ENCODE assay signal across 13 mouse cellular contexts in the genomic region with DNA sequence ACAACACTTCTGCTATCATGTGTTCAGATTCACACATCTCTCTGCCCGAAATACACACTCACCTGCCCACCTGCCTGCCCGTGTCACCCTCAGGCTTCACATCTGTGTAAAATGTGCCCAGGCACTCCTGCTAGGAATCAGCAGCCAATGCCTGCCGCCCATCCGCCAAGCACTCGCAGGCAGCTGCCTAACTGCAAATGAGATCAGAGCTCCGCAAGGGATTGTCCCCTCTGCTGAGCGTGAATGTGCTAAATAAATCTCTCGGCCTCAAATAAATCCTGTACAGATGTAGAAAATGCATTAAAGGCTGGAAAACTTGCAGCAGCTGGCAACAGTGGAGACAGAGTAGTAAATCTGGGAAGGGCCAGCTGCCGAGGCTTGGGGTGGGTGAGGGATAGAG. TPM values are rescaled to one million over a fixed set of nuclear protein-coding genes. Genes with fewer than 3 reads are reported as not detected.
DNase-seq lines count a peak whose midpoint lies in the region; ATAC-seq lines count a peak whose summit lies in the region.
"Had no signal": no experiment of that assay in that cellular context is flagged by ENCODE, and none has a peak within 500 bp of the region (broad histone marks: within the 10 kb centered on the region; RNA-seq: fewer than 3 reads in every experiment).

No protein-coding gene starts in this region.

- DNase-seq in kidney, postnatal 14 days: no peak
- no peak for DNase-seq in neural tube, embryonic 10.5 days (ENCODE audit: extremely low spot score, low spot score)
- DNase-seq in right cerebral cortex, postnatal 14 days: peak; percentile 21
- DNase-seq: cerebellum, adult 11-12 months; lung, postnatal 14 days; thymus, postnatal 36 days had no signal

- 37% methylated on average over 9 of the region's 9 CpGs for WGBS in kidney, embryonic 15.5 days
- WGBS in neural tube, embryonic 12.5 days: 58% methylated on average over 9 of the region's 9 CpGs
- 24% methylated on average over 9 of the region's 9 CpGs for WGBS in limb, embryonic 13.5 days
- WGBS in forebrain, embryonic 16.5 days: 69% methylated on average over 9 of the region's 9 CpGs

- H3K4me1 ChIP-seq in kidney, embryonic 15.5 days: peaks cover 10% of the 10 kb centered on the region; the same call in 1 of the 2 replicates
- H3K4me1 ChIP-seq in neural tube, embryonic 12.5 days: peaks cover 7% of the 10 kb centered on the region; the same call in 1 of the 2 replicates
- peaks cover 11% of the 10 kb centered on the region for H3K4me1 ChIP-seq in limb, embryonic 13.5 days
- H3K4me1 ChIP-seq in forebrain, embryonic 16.5 days (replicated peaks; ENCODE audit: control insufficient read depth, insufficient read depth, low read length): no peaks in the 10 kb centered on the region
- H3K4me1 ChIP-seq: liver, embryonic 12.5 days had no signal

- no peak overlapping the region for H3K4me2 ChIP-seq in kidney, embryonic 15.5 days
- H3K4me2 ChIP-seq in neural tube, embryonic 12.5 days (replicated peaks): no peak overlapping the region
- no peak overlapping the region for H3K4me2 ChIP-seq in limb, embryonic 13.5 days (replicated peaks)
- H3K4me2 ChIP-seq in forebrain, embryonic 16.5 days (ENCODE audit: low read length): no peak overlapping the region
- H3K4me2 ChIP-seq: liver, embryonic 12.5 days; midbrain, embryonic 12.5 days had no signal

- H3K27ac ChIP-seq in kidney, embryonic 15.5 days: no peak overlapping the region
- 0 out of 2 replicates have a peak overlapping the region, but pooled peaks have one; percentile 38 for H3K27ac ChIP-seq in neural tube, embryonic 12.5 days
- H3K27ac ChIP-seq in limb, embryonic 13.5 days: peak overlapping the region; percentile 44; the same call in 1 of the 2 replicates
- no peak overlapping the region for H3K27ac ChIP-seq in forebrain, embryonic 16.5 days (ENCODE audit: low read length)
- H3K27ac ChIP-seq: liver, embryonic 12.5 days; midbrain, embryonic 12.5 days had no signal

- no peaks in the 10 kb centered on the region for H3K36me3 ChIP-seq in kidney, embryonic 15.5 days
- H3K36me3 ChIP-seq in neural tube, embryonic 12.5 days: no peaks in the 10 kb centered on the region
- no peaks in the 10 kb centered on the region for H3K36me3 ChIP-seq in limb, embryonic 13.5 days
- no peaks in the 10 kb centered on the region for H3K36me3 ChIP-seq in forebrain, embryonic 16.5 days (ENCODE audit: control insufficient read depth, insufficient read depth)
- H3K36me3 ChIP-seq: liver, embryonic 12.5 days; midbrain, embryonic 12.5 days had no signal

- H3K4me3 ChIP-seq in kidney, embryonic 15.5 days (replicated peaks): no peak overlapping the region
- H3K4me3 ChIP-seq in neural tube, embryonic 12.5 days: no peak overlapping the region
- H3K4me3 ChIP-seq in limb, embryonic 13.5 days: no peak overlapping the region
- no peak overlapping the region for H3K4me3 ChIP-seq in forebrain, embryonic 16.5 days (replicated peaks; ENCODE audit: low read length)
- H3K4me3 ChIP-seq: liver, embryonic 12.5 days; midbrain, embryonic 12.5 days had no signal

- H3K9me3 ChIP-seq in kidney, embryonic 15.5 days (replicated peaks): no peaks in the 10 kb centered on the region
- H3K9me3 ChIP-seq in neural tube, embryonic 12.5 days: no peaks in the 10 kb centered on the region
- no peaks in the 10 kb centered on the region for H3K9me3 ChIP-seq in limb, embryonic 13.5 days
- no peaks in the 10 kb centered on the region for H3K9me3 ChIP-seq in forebrain, embryonic 16.5 days (ENCODE audit: control insufficient read depth, low read length)
- H3K9me3 ChIP-seq: liver, embryonic 12.5 days; midbrain, embryonic 12.5 days had no signal

- ATAC-seq in kidney, embryonic 15.5 days (replicated peaks; ENCODE audit: low FRiP score): 0 out of 2 replicates have a peak, but pooled peaks have one; percentile 14
- ATAC-seq in neural tube, embryonic 12.5 days (ENCODE audit: low FRiP score, low read depth): no peak
- ATAC-seq in limb, embryonic 13.5 days (ENCODE audit: low FRiP score, low read depth): peak; percentile 44; the same call in 1 of the 2 replicates
- no peak for ATAC-seq in CD4-positive, CD25-positive, alpha-beta regulatory T cell, adult 4 months
- no peak for ATAC-seq in forebrain, embryonic 16.5 days
- ATAC-seq: liver, embryonic 12.5 days had no signal

- H3K27me3 ChIP-seq in kidney, embryonic 15.5 days: no peaks in the 10 kb centered on the region
- H3K27me3 ChIP-seq in neural tube, embryonic 12.5 days (replicated peaks): no peaks in the 10 kb centered on the region
- H3K27me3 ChIP-seq in limb, embryonic 13.5 days: peaks cover 14% of the 10 kb centered on the region; the same call in 1 of the 2 replicates
- no peaks in the 10 kb centered on the region for H3K27me3 ChIP-seq in forebrain, embryonic 16.5 days (replicated peaks; ENCODE audit: control insufficient read depth, insufficient read depth, low read length)
- H3K27me3 ChIP-seq: midbrain, embryonic 12.5 days had no signal

- no peak overlapping the region for H3K9ac ChIP-seq in kidney, embryonic 15.5 days
- no peak overlapping the region for H3K9ac ChIP-seq in neural tube, embryonic 12.5 days
- H3K9ac ChIP-seq in limb, embryonic 13.5 days: 0 out of 2 replicates have a peak overlapping the region, but pooled peaks have one; percentile 19
- no peak overlapping the region for H3K9ac ChIP-seq in forebrain, embryonic 16.5 days (replicated peaks; ENCODE audit: low read depth, low read length)
- H3K9ac ChIP-seq: liver, embryonic 12.5 days; midbrain, embryonic 12.5 days had no signal

RNA-seq across cellular contexts. Expression of a gene that starts 36.0 kb away (rescaled TPM):
- 0.78 and 1.5 TPM in 2 replicates for polyA plus RNA-seq in kidney, embryonic 15.5 days (2015; fragmentation: Nextera tagmentation; extraction: Ambion mirVana)
- 7.8 and 9.8 TPM in 2 replicates for polyA plus RNA-seq in neural tube, embryonic 12.5 days (2016; fragmentation: Nextera tagmentation; extraction: Ambion mirVana)
- polyA plus RNA-seq in limb, embryonic 13.5 days (2015; fragmentation: Nextera tagmentation; extraction: Ambion mirVana): 0.32 and 1.1 TPM in 2 replicates
- under 1 TPM; 0.13 to 0.33 TPM for polyA plus RNA-seq in CD4-positive, CD25-positive, alpha-beta regulatory T cell, adult 4 months (2017; shearing (Covaris generic))
- polyA plus RNA-seq in forebrain, embryonic 16.5 days (2015; fragmentation: Nextera tagmentation; extraction: Ambion mirVana): 1.1 and 2.2 TPM in 2 replicates

Comparison
In these comparisons a context has a peak if more than half of its experiments do, and no peak if none do; other contexts are left out.
1. ATAC-seq: peak in kidney, embryonic 15.5 days (single experiment) and limb, embryonic 13.5 days (single experiment); none in neural tube, embryonic 12.5 days (single experiment), CD4-positive, CD25-positive, alpha-beta regulatory T cell, adult 4 months (single experiment) and forebrain, embryonic 16.5 days (single experiment).
2. H3K27ac ChIP-seq: peak in neural tube, embryonic 12.5 days (single experiment) and limb, embryonic 13.5 days (single experiment); none in kidney, embryonic 15.5 days (single experiment) and forebrain, embryonic 16.5 days (single experiment).